ENCODE assay signal across 11 mouse cellular contexts in the genomic region with DNA sequence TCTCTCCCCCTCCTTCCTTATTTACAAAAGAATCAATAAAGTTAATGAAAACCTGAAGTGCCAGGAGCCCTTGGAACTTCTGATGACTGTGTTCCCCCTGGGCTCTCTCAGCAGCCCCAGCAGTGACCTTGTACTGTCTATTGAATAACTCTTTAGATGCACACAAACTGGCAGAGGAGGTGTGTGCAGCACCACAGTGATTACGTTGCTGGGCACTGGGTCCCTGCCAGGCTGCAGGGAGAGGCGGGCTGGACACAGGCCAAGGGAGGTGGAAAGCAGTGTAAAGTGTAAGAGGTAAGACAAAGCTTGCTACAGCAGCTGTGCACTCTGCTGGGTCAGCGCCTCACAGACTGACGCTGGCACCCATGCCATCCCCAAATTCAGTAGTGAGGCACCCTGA.
DNase-seq lines count a peak whose midpoint lies in the region; ATAC-seq and TF ChIP-seq lines count a peak whose summit lies in the region.
"Had no signal": no experiment of that assay in that cellular context is flagged by ENCODE, and none has a peak within 500 bp of the region (broad histone marks: within the 10 kb centered on the region; RNA-seq: fewer than 3 reads in every experiment).

No protein-coding gene starts in this region.

- no peaks in the 10 kb centered on the region for H3K9me3 ChIP-seq in forebrain, embryonic 13.5 days (replicated peaks)
- no peaks in the 10 kb centered on the region for H3K9me3 ChIP-seq in forebrain, embryonic 11.5 days (ENCODE audit: control insufficient read depth, low read length)
- no peaks in the 10 kb centered on the region for H3K9me3 ChIP-seq in lung, embryonic 14.5 days (ENCODE audit: low read depth, low read length)
- H3K9me3 ChIP-seq: midbrain, embryonic 12.5 days had no signal

- H3K27ac ChIP-seq in forebrain, embryonic 13.5 days, result peak overlapping the region; percentile 44; the same call in 1 of the 2 replicates
- no peak overlapping the region for H3K27ac ChIP-seq in forebrain, embryonic 11.5 days (ENCODE audit: low read depth, low read length)
- no peak overlapping the region for H3K27ac ChIP-seq in lung, embryonic 14.5 days (ENCODE audit: low read depth)
- H3K27ac ChIP-seq: kidney, postnatal 0 days; midbrain, embryonic 12.5 days had no signal

- no peak overlapping the region for H3K4me3 ChIP-seq in forebrain, embryonic 13.5 days
- no peak overlapping the region for H3K4me3 ChIP-seq in forebrain, embryonic 11.5 days (ENCODE audit: low read depth, low read length)
- no peak overlapping the region for H3K4me3 ChIP-seq in lung, embryonic 14.5 days (ENCODE audit: low read depth, low read length)
- H3K4me3 ChIP-seq: erythroblast, embryonic 14.5 days; midbrain, embryonic 12.5 days had no signal

- ATAC-seq in forebrain, embryonic 13.5 days, result peak; percentile 52; the same call in 1 of the 2 replicates
- ATAC-seq in forebrain, embryonic 11.5 days (replicated peaks; ENCODE audit: low FRiP score), result no peak
- no peak for ATAC-seq in lung, embryonic 14.5 days (ENCODE audit: insufficient read depth)
- ATAC-seq in CD4-positive, CD25-positive, alpha-beta regulatory T cell, adult 4 months, result no peak
- ATAC-seq in erythroblast, adult 5-6 weeks (replicated peaks; ENCODE audit: low FRiP score, poor library complexity, severe bottlenecking), result no peak

- peaks cover 68% of the 10 kb centered on the region for H3K4me1 ChIP-seq in forebrain, embryonic 13.5 days
- H3K4me1 ChIP-seq in forebrain, embryonic 11.5 days (replicated peaks; ENCODE audit: control insufficient read depth, insufficient read depth, low read length), result no peaks in the 10 kb centered on the region
- H3K4me1 ChIP-seq in lung, embryonic 14.5 days (ENCODE audit: insufficient read depth), result no peaks in the 10 kb centered on the region

- no peaks in the 10 kb centered on the region for H3K27me3 ChIP-seq in forebrain, embryonic 13.5 days
- H3K27me3 ChIP-seq in forebrain, embryonic 11.5 days (ENCODE audit: control insufficient read depth, insufficient read depth, low read length), result no peaks in the 10 kb centered on the region
- no peaks in the 10 kb centered on the region for H3K27me3 ChIP-seq in lung, embryonic 14.5 days (ENCODE audit: insufficient read depth, low read length)
- H3K27me3 ChIP-seq: midbrain, embryonic 12.5 days had no signal

- no peak overlapping the region for H3K9ac ChIP-seq in forebrain, embryonic 13.5 days
- no peak overlapping the region for H3K9ac ChIP-seq in forebrain, embryonic 11.5 days (ENCODE audit: low read length)
- no peak overlapping the region for H3K9ac ChIP-seq in lung, embryonic 14.5 days
- H3K9ac ChIP-seq: midbrain, embryonic 12.5 days had no signal

- intact Hi-C loops in heart, postnatal 10 days (cut with DNase I), result no loop called here

- peak overlapping the region; percentile 22; the same call in 1 of the 2 replicates for H3K4me2 ChIP-seq in forebrain, embryonic 13.5 days
- H3K4me2 ChIP-seq in forebrain, embryonic 11.5 days (ENCODE audit: low read depth, low read length, severe bottlenecking), result no peak overlapping the region
- H3K4me2 ChIP-seq in lung, embryonic 14.5 days, result no peak overlapping the region
- H3K4me2 ChIP-seq: midbrain, embryonic 12.5 days had no signal

- TF ChIP-seq CTCF in lung, embryonic 14.5 days (IDR thresholded peaks at IDR 0.05; ENCODE audit: low read depth), result no peak

- no peak for DNase-seq in forebrain, embryonic 11.5 days (ENCODE audit: low spot score)
- DNase-seq in lung, embryonic 14.5 days, result peak; percentile 53
- no peak for DNase-seq in lung, postnatal 25 days (ENCODE audit: low spot score)
- DNase-seq in heart, postnatal 10 days, result peak; percentile 73 to 81
- DNase-seq in lung, postnatal 4 days, result peak; percentile 28 to 55

- peaks cover 14% of the 10 kb centered on the region; the same call in 1 of the 2 replicates for H3K36me3 ChIP-seq in forebrain, embryonic 13.5 days (ENCODE audit: poor library complexity, severe bottlenecking)
- H3K36me3 ChIP-seq in forebrain, embryonic 11.5 days (ENCODE audit: control insufficient read depth, insufficient read depth, low read length), result no peaks in the 10 kb centered on the region
- no peaks in the 10 kb centered on the region for H3K36me3 ChIP-seq in lung, embryonic 14.5 days (ENCODE audit: insufficient read depth)

- 31% methylated on average over 4 of the region's 4 CpGs for WGBS in forebrain, embryonic 13.5 days
- WGBS in forebrain, embryonic 11.5 days, result 80% methylated on average over 4 of the region's 4 CpGs
- WGBS in lung, embryonic 14.5 days, result 58% methylated on average over 4 of the region's 4 CpGs

Comparison
In these comparisons a context has a peak if more than half of its experiments do, and no peak if none do; other contexts are left out.
1. DNase-seq: peak in lung, embryonic 14.5 days (single experiment), heart, postnatal 10 days (2 of 2) and lung, postnatal 4 days (2 of 2); none in forebrain, embryonic 11.5 days (single experiment) and lung, postnatal 25 days (single experiment).